Mouse (Mus musculus) forebrain, embryonic 11.5 days (tissue): Measurements from ENCODE around the gene Igf2. TPM values are rescaled to one million over a fixed set of nuclear protein-coding genes. Genes with fewer than 3 reads are reported as not detected.

ENCODE experiments used
- ATAC-seq: fragments of 200-750 bp; cut with Nextera tagmentation; replicated peaks from 2 replicates; pipeline ENCODE4 v1.8.0; 2017; ENCODE audit warnings: moderate TSS enrichment; ENCODE audit not compliant: low FRiP score
- DNase-seq: peaks from one replicate; pipeline ENCODE4 v3.0.0-alpha.2; 2017; ENCODE audit warnings: low spot score
- H3K27ac ChIP-seq: fragments of 300-500 bp; sonication (generic); 2 replicates; pipeline ENCODE4 v1.5.1; 2014; ENCODE audit warnings: low read depth, low read length
- H3K27me3 ChIP-seq: fragments of 300-500 bp; sonication (generic); 2 replicates; pipeline ENCODE4 v1.6.1; 2014; ENCODE audit warnings: mild to moderate bottlenecking, low read length, mixed read lengths; ENCODE audit not compliant: control insufficient read depth, insufficient read depth
- H3K36me3 ChIP-seq: fragments of 300-500 bp; sonication (generic); 2 replicates; pipeline ENCODE4 v1.6.1; 2014; ENCODE audit warnings: mild to moderate bottlenecking, low read length, moderate library complexity, mixed read lengths; ENCODE audit not compliant: control insufficient read depth, insufficient read depth
- H3K4me1 ChIP-seq: fragments of 300-500 bp; sonication (generic); replicated peaks from 2 replicates; pipeline ENCODE4 v1.6.1; 2014; ENCODE audit warnings: low read length, mixed read lengths; ENCODE audit not compliant: control insufficient read depth, insufficient read depth
- H3K4me2 ChIP-seq: fragments of 300-500 bp; sonication (generic); 2 replicates; pipeline ENCODE4 v1.6.1; 2014; ENCODE audit warnings: low read depth, mild to moderate bottlenecking, low read length, moderate library complexity, mixed read lengths; ENCODE audit not compliant: severe bottlenecking
- H3K4me3 ChIP-seq: fragments of 300-500 bp; sonication (generic); 2 replicates; pipeline ENCODE4 v1.5.1; 2014; ENCODE audit warnings: low read depth, low read length
- H3K9ac ChIP-seq: fragments of 300-500 bp; sonication (generic); 2 replicates; pipeline ENCODE4 v1.6.1; 2014; ENCODE audit warnings: low read length
- H3K9me3 ChIP-seq: fragments of 300-500 bp; sonication (generic); 2 replicates; pipeline ENCODE4 v1.6.1; 2016; ENCODE audit warnings: low read length, mixed read lengths; ENCODE audit not compliant: control insufficient read depth
- WGBS: fragments of 180-500 bp; shearing (Covaris S2); extraction: QIAGEN DNeasy Blood & Tissue Kit; methylation state at CpG from one replicate; pipeline ENCODE4 v1.1.7; 2014; 5-methylcytosine and 5-hydroxymethylcytosine counted together
- polyA plus RNA-seq: library from polyadenylated mRNA; unstranded; fragments of >200 nt; fragmentation: Nextera tagmentation; extraction: Ambion mirVana; gene quantifications from 2 replicates; pipeline ENCODE4 v1.2.1, GENCODE M21; 2014

Gene Igf2
- polyA plus RNA-seq, 1 experiment from 2014 or later, result 121 TPM

- no peaks in the 10 kb centered on the region for H3K9me3 ChIP-seq
- no peaks in the 10 kb centered on the region for H3K36me3 ChIP-seq
- ATAC-seq (no peak), DNase-seq (no peak)
- peaks cover 95% of the 10 kb centered on the region for H3K27me3 ChIP-seq
- no peak overlapping the region for H3K27ac ChIP-seq
- H3K4me1 ChIP-seq, result peaks cover 12% of the 10 kb centered on the region
- H3K4me3 ChIP-seq, result no peak overlapping the region
- H3K4me2 ChIP-seq, result no peak overlapping the region
- no peak overlapping the region for H3K9ac ChIP-seq
Measured at GRCm38 (mm10) chr7:142661811-142662210, 4.8 kb downstream of the Igf2 start.

- H3K27me3 ChIP-seq, result peaks cover 97% of the 10 kb centered on the region
- peak overlapping the region; percentile 28 for H3K4me3 ChIP-seq
- no peaks in the 10 kb centered on the region for H3K36me3 ChIP-seq
- ATAC-seq, result no peak
- H3K4me2 ChIP-seq, result peak overlapping the region; percentile 49
- no peak overlapping the region for H3K9ac ChIP-seq
- WGBS, result under 1% methylated on average over 25 of the region's 25 CpGs
- no peak for DNase-seq
- H3K4me1 ChIP-seq, result peaks cover 12% of the 10 kb centered on the region
- H3K9me3 ChIP-seq, result no peaks in the 10 kb centered on the region
- no peak overlapping the region for H3K27ac ChIP-seq
Measured at GRCm38 (mm10) chr7:142661046-142661445, 5.6 kb downstream of the Igf2 start.

GRCm38 (mm10) chr7:142660651-142660945, 6.0 kb downstream of the Igf2 start:
- under 1% methylated on average over 29 of the region's 29 CpGs for WGBS
- peaks cover 12% of the 10 kb centered on the region for H3K4me1 ChIP-seq
- peak overlapping the region; percentile 47; the same call in 1 of the 2 replicates for H3K9ac ChIP-seq
- no peak overlapping the region for H3K27ac ChIP-seq
- ATAC-seq, result no peak
- peak; percentile 75 for DNase-seq
- H3K27me3 ChIP-seq, result peaks cover 97% of the 10 kb centered on the region
- H3K4me3 ChIP-seq, result peak overlapping the region; percentile 28
- no peaks in the 10 kb centered on the region for H3K36me3 ChIP-seq
- H3K9me3 ChIP-seq, result no peaks in the 10 kb centered on the region
- H3K4me2 ChIP-seq, result peak overlapping the region; percentile 49

GRCm38 (mm10) chr7:142659767-142660650, 6.6 kb downstream of the Igf2 start:
- H3K27me3 ChIP-seq, result peaks cover 97% of the 10 kb centered on the region
- H3K9me3 ChIP-seq, result no peaks in the 10 kb centered on the region
- DNase-seq, result no peak
- peak overlapping the region; percentile 47; the same call in 1 of the 2 replicates for H3K9ac ChIP-seq
- ATAC-seq, result 0 out of 2 replicates have a peak, but pooled peaks have one; percentile 37
- under 1% methylated on average over 41 of the region's 43 CpGs for WGBS
- peaks cover 12% of the 10 kb centered on the region for H3K4me1 ChIP-seq
- H3K36me3 ChIP-seq, result no peaks in the 10 kb centered on the region
- H3K4me3 ChIP-seq, result peak overlapping the region; percentile 34
- H3K4me2 ChIP-seq, result peak overlapping the region; percentile 49
- H3K27ac ChIP-seq, result no peak overlapping the region

- DNase-seq, result peak; percentile 73
- no peaks in the 10 kb centered on the region for H3K9me3 ChIP-seq
Measured at GRCm38 (mm10) chr7:142659181-142659681, 7.4 kb downstream of the Igf2 start.

GRCm38 (mm10) chr7:142658681-142659180, 7.9 kb downstream of the Igf2 start:
- no peak overlapping the region for H3K27ac ChIP-seq
- H3K4me1 ChIP-seq, result peaks cover 12% of the 10 kb centered on the region
- DNase-seq (no peak), ATAC-seq (peak; percentile 31)
- under 1% methylated on average over 39 of the region's 40 CpGs for WGBS
- H3K4me3 ChIP-seq, result peak overlapping the region; percentile 34
- peak overlapping the region; percentile 43 for H3K4me2 ChIP-seq
- no peak overlapping the region; the same call in 1 of the 2 replicates for H3K9ac ChIP-seq
- H3K36me3 ChIP-seq, result no peaks in the 10 kb centered on the region
- no peaks in the 10 kb centered on the region for H3K9me3 ChIP-seq
- H3K27me3 ChIP-seq, result peaks cover 97% of the 10 kb centered on the region

More at GRCm38 (mm10) chr7:142659181-142659681, 7.4 kb downstream of the Igf2 start:
- Histone ChIP-seq H3K4me1 (peaks cover 12% of the 10 kb centered on the region), H3K27me3 (peaks cover 97% of the 10 kb centered on the region), H3K9ac (no peak overlapping the region; the same call in 1 of the 2 replicates), H3K27ac (no peak overlapping the region), H3K4me2 (peak overlapping the region; percentile 43), H3K36me3 (no peaks in the 10 kb centered on the region), H3K4me3 (peak overlapping the region; percentile 34)
- ATAC-seq, result peak; percentile 50
- 2% methylated on average over 41 of the region's 70 CpGs for WGBS

- WGBS, result under 1% methylated on average over 34 of the region's 34 CpGs
- H3K9me3 ChIP-seq, result no peaks in the 10 kb centered on the region
- peaks cover 94% of the 10 kb centered on the region for H3K27me3 ChIP-seq
- no peak overlapping the region for H3K27ac ChIP-seq
- ATAC-seq (no peak), DNase-seq (peak; percentile 68)
- no peaks in the 10 kb centered on the region for H3K36me3 ChIP-seq
- peak overlapping the region; percentile 34 for H3K4me3 ChIP-seq
- H3K9ac ChIP-seq, result peak overlapping the region; percentile 43; the same call in 1 of the 2 replicates
- H3K4me2 ChIP-seq, result peak overlapping the region; percentile 43
- H3K4me1 ChIP-seq, result peaks cover 12% of the 10 kb centered on the region
Measured at GRCm38 (mm10) chr7:142657821-142658614, 8.6 kb downstream of the Igf2 start.

- ATAC-seq (no peak), DNase-seq (no peak)
- no peaks in the 10 kb centered on the region for H3K36me3 ChIP-seq
- peaks cover 91% of the 10 kb centered on the region for H3K27me3 ChIP-seq
- no peak overlapping the region for H3K9ac ChIP-seq
- WGBS, result 10% methylated on average over 7 of the region's 9 CpGs
- peaks cover 12% of the 10 kb centered on the region for H3K4me1 ChIP-seq
- no peaks in the 10 kb centered on the region for H3K9me3 ChIP-seq
- H3K4me2 ChIP-seq, result no peak overlapping the region
- no peak overlapping the region; the same call in 1 of the 2 replicates for H3K4me3 ChIP-seq
- no peak overlapping the region for H3K27ac ChIP-seq
Measured at GRCm38 (mm10) chr7:142657341-142657791, 9.2 kb downstream of the Igf2 start.
